Mouse (Mus musculus) midbrain, postnatal 0 days (tissue): Measurements from ENCODE around the gene Sord. TPM values are rescaled to one million over a fixed set of nuclear protein-coding genes. Genes with fewer than 3 reads are reported as not detected.

ENCODE experiments used
- ATAC-seq: fragments of 200-750 bp; cut with Nextera tagmentation; 2 replicates; pipeline ENCODE4 v1.8.0; 2017; ENCODE audit warnings: moderate number of reproducible peaks, mild to moderate bottlenecking, moderate TSS enrichment, moderate library complexity; ENCODE audit not compliant: low FRiP score
- DNase-seq: peaks from one replicate; pipeline ENCODE4 v3.0.0-alpha.2; 2015; ENCODE audit warnings: low spot score
- H3K27ac ChIP-seq: fragments of 300-500 bp; sonication (generic); 2 replicates; pipeline ENCODE4 v1.5.1; 2014; ENCODE audit warnings: low read depth, mild to moderate bottlenecking, low read length, mixed read lengths
- H3K27me3 ChIP-seq: fragments of 300-500 bp; sonication (generic); 2 replicates; pipeline ENCODE4 v1.6.1; 2014; ENCODE audit warnings: low read length, control low read depth, mixed read lengths; ENCODE audit not compliant: insufficient read depth
- H3K36me3 ChIP-seq: fragments of 300-500 bp; sonication (generic); 2 replicates; pipeline ENCODE4 v1.6.1; 2014; ENCODE audit warnings: low read length, control low read depth, mixed read lengths; ENCODE audit not compliant: insufficient read depth
- H3K4me1 ChIP-seq: fragments of 300-500 bp; sonication (generic); 2 replicates; pipeline ENCODE4 v1.6.1; 2014; ENCODE audit warnings: mild to moderate bottlenecking, control low read depth, antibody characterized with exemption, low read length, mixed read lengths; ENCODE audit not compliant: insufficient read depth
- H3K4me2 ChIP-seq: fragments of 300-500 bp; sonication (generic); 2 replicates; pipeline ENCODE4 v1.6.1; 2014; ENCODE audit warnings: low read depth, mild to moderate bottlenecking, low read length, mixed read lengths; ENCODE audit not compliant: poor library complexity, severe bottlenecking
- H3K4me3 ChIP-seq: fragments of 300-500 bp; sonication (generic); 2 replicates; pipeline ENCODE4 v1.5.1; 2014; ENCODE audit warnings: low read depth, mild to moderate bottlenecking, low read length, moderate library complexity
- H3K9ac ChIP-seq: fragments of 300-500 bp; sonication (generic); replicated peaks from 2 replicates; pipeline ENCODE4 v1.6.1; 2014; ENCODE audit warnings: mild to moderate bottlenecking, low read length, moderate library complexity, mixed read lengths; ENCODE audit not compliant: poor library complexity, severe bottlenecking
- H3K9me3 ChIP-seq: fragments of 300-500 bp; sonication (generic); 2 replicates; pipeline ENCODE4 v1.6.1; 2016; ENCODE audit warnings: low read length, control low read depth
- CTCF ChIP-seq: IDR thresholded peaks from 2 replicates; pipeline ENCODE4 v1.5.1; 2016; ENCODE audit warnings: antibody characterized with exemption, mild to moderate bottlenecking
- WGBS: fragments of 180-500 bp; shearing (Covaris S2); extraction: QIAGEN DNeasy Blood & Tissue Kit; methylation state at CpG from one replicate; pipeline ENCODE4 v1.1.7; 2014; 5-methylcytosine and 5-hydroxymethylcytosine counted together
- polyA plus RNA-seq: library from polyadenylated mRNA; unstranded; fragments of >200 nt; fragmentation: Nextera tagmentation; extraction: Ambion mirVana; gene quantifications from 2 replicates; pipeline ENCODE4 v1.2.1, GENCODE M21; 2015
- total RNA-seq: library from RNA; depleted of rRNA; stranded (reverse); fragments of >200 nt; gene quantifications from 2 replicates; pipeline ENCODE4 v1.2.3, GENCODE M21; 2014

Gene Sord
- total and polyA plus RNA-seq, 2 experiments from 2014 or later = 29.4 to 33.8 TPM

DNA sequence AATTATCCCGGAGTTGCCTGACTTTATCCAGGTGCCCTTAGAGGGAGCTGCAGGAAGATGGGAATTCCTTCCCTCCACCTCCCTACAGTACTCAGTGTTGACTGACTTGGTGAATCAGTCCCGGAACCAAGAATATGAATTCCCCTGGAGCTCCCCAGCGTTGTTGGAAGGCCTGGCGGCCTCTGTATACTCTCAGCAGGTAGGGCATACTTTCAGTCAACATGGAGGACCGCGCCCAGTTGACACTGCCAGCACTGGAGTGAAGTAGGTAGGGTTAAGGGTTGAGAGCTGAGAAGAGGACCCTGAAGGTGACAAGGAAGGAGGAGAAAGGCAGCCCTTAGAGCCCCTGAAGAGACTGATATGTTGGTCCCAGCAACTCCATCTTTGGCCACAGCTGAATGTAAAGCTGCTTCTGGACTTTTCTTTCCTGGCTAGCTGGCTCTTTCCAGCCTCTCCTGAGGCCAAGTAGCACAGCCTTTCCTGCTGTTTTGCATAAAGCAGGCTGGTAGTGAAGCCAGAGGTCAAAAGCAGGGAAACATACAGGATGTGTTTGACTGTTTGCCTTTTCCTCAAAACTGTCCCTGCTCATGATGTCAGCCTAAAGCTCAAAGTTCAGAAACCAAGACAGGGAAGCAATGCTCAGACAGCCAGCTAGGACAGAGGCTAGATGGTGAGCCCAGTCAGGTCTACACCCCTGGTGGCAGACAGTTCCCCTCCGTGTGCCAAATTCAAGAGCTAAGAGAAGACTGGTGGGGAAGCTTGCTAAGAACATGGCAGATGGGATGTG lies 32.1 kb downstream of the Sord start:
- H3K27me3 ChIP-seq = no peaks in the 10 kb centered on the region
- peaks cover 4% of the 10 kb centered on the region; the same call in 1 of the 2 replicates for H3K4me1 ChIP-seq
- TF ChIP-seq CTCF = no peak
- ATAC-seq (no peak), DNase-seq (no peak)
- WGBS = 96% methylated on average over 7 of the region's 7 CpGs
- no peak overlapping the region for H3K27ac ChIP-seq
- no peak overlapping the region for H3K4me3 ChIP-seq
- no peak overlapping the region for H3K9ac ChIP-seq
- no peaks in the 10 kb centered on the region for H3K36me3 ChIP-seq
- no peak overlapping the region for H3K4me2 ChIP-seq
- no peaks in the 10 kb centered on the region for H3K9me3 ChIP-seq

DNA sequence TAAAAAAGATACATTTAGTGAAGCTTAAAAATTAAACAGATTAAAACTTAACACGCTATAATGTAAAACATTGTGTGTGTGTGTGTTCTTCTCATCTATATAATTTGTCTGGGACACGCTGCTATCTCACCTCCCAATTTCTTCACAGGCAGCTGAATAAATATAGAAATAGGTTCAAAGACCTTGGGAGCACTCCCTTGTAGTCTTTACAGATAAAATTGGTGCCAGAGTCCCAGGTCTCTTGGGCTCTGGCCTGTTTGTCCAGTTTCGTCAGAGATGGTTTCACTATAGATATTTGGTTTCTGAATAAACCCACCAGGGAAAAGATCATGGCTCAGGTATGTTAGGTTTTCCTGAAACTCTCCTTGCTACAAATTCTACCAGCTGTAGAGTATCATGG lies 44.2 kb downstream of the Sord start:
- Histone ChIP-seq H3K9me3 (no peaks in the 10 kb centered on the region), H3K4me3 (no peak overlapping the region), H3K27me3 (no peaks in the 10 kb centered on the region), H3K27ac (no peak overlapping the region), H3K4me2 (no peak overlapping the region), H3K9ac (no peak overlapping the region), H3K36me3 (no peaks in the 10 kb centered on the region), H3K4me1 (no peaks in the 10 kb centered on the region)
- no peak for TF ChIP-seq CTCF
- ATAC-seq = no peak
- 90% methylated on average over 3 of the region's 3 CpGs for WGBS
- no peak for DNase-seq

DNA sequence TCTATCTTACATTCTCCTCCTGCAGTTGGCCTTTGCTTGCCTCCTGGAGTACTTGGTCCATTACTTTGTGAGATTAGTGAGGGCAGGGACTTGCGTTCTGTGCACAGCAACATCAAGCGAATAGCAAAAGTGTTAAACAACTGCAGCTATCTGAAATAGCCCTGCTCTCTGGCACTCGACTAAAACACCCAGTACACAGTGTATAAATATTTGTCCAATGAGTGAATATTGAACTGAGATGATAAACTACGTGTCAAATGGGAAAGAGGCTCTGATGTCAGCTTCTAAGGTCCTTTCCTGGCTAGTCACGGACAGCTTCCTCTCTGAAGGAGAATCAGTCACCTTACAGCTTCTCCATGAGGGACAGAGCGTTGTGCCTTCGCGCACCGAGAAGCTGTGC lies 49.5 kb downstream of the Sord start:
- Histone ChIP-seq H3K27ac (no peak overlapping the region), H3K4me2 (no peak overlapping the region), H3K9ac (no peak overlapping the region), H3K27me3 (no peaks in the 10 kb centered on the region), H3K9me3 (no peaks in the 10 kb centered on the region), H3K4me3 (no peak overlapping the region), H3K36me3 (no peaks in the 10 kb centered on the region), H3K4me1 (no peaks in the 10 kb centered on the region)
- ATAC-seq (no peak), DNase-seq (no peak)
- TF ChIP-seq CTCF = no peak
- WGBS = 86% methylated on average over 9 of the region's 9 CpGs

DNA sequence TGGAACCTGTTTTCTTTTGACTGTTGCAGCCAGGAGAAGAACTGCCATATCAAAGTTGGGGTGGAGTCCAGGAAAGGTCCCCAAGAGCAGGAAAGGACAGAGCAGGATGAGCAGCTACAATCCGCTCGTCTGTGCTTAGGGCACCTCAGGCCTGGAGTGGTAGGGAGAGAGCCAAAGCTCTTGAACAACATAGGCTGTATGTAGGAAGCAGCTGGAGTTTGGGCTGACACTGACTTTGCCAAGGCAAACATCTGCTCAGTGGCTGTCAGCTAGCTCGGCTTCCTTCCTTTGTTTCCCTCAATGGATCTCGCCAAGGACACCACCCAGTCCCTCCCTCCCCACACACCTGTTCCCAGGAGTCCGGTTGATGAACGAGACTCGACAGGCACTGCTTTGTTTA lies 51.6 kb downstream of the Sord start:
- no peaks in the 10 kb centered on the region for H3K9me3 ChIP-seq
- WGBS = 71% methylated on average over 7 of the region's 7 CpGs
- no peak overlapping the region for H3K9ac ChIP-seq
- no peak overlapping the region for H3K27ac ChIP-seq
- no peak overlapping the region for H3K4me3 ChIP-seq
- ATAC-seq = no peak
- H3K4me2 ChIP-seq = no peak overlapping the region
- H3K27me3 ChIP-seq = no peaks in the 10 kb centered on the region
- TF ChIP-seq CTCF = no peak
- H3K36me3 ChIP-seq = no peaks in the 10 kb centered on the region
- H3K4me1 ChIP-seq = no peaks in the 10 kb centered on the region
- DNase-seq = no peak

DNA sequence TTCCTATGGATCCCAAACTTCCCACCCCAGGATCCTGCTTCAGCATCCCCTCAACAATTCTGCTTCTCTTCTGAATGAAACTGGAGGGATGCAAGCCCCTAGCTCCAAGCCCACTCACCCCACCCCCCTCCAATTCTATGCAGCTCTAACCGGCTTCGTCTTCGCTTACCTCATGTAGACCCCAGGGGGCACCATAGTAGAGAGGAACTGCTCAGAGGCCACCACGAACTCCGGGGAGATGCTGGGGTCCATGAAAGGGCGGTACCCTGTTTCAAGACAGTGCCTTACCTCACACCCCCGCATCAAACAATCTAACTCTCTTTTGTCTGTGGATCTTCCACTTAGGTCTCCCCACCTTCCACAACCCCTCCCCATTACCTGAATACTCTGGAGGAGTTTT lies 60.4 kb downstream of the Sord start:
- peaks cover 16% of the 10 kb centered on the region for H3K4me1 ChIP-seq
- no peak overlapping the region for H3K4me3 ChIP-seq
- no peak overlapping the region for H3K4me2 ChIP-seq
- H3K27ac ChIP-seq = no peak overlapping the region
- no peaks in the 10 kb centered on the region for H3K36me3 ChIP-seq
- H3K9ac ChIP-seq = no peak overlapping the region
- peak; percentile 19; the same call in 1 of the 2 replicates for TF ChIP-seq CTCF
- peaks cover 50% of the 10 kb centered on the region for H3K27me3 ChIP-seq
- DNase-seq = no peak
- WGBS = 6% methylated on average over 7 of the region's 7 CpGs
- H3K9me3 ChIP-seq = no peaks in the 10 kb centered on the region
- no peak for ATAC-seq

DNA sequence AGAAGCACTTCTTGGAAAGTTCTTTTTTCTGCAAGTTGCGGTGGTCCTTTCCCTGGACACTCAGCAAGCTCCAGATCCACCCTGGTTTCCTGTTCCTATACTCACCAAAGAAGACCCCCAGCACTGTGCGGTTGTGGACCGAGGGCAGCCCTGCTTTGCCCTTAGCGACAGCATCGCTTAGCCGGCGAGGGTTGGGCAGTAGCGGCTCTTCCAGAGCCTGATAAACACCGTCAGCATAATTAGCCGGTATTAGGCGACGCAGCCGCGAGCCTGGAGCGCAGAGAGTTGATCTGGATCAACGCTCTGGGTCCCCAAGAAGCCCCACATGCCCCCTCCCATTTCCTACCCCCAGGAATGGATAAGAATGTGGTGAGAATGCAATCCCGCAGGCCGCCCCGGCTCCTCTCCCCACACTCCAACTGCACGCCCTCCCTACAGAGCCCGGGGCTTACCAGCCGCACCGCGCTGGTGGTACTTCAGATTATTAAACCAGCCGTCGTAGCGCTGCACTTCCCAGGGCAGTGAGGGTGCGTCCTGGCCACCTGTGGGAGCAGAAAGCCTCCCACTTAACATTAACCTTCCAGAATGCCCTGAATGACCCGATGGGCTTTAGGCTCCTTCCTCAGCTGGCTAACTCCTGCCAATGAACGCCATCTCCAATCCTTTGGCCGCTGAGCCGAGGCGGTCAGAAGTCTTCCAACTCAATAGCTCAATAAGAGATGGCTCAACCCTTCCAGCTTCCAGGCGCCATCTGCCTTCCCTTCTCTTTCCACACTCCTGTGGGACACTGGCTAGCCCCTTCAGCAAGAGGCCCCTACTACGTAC lies 62.9 kb downstream of the Sord start:
- no peak for TF ChIP-seq CTCF
- peaks cover 62% of the 10 kb centered on the region for H3K27me3 ChIP-seq
- DNase-seq (no peak), ATAC-seq (no peak)
- peak overlapping the region; percentile 48 for H3K4me2 ChIP-seq
- under 1% methylated on average over 35 of the region's 35 CpGs for WGBS
- no peaks in the 10 kb centered on the region for H3K9me3 ChIP-seq
- no peak overlapping the region for H3K27ac ChIP-seq
- H3K4me3 ChIP-seq = peak overlapping the region; percentile 20
- H3K36me3 ChIP-seq = no peaks in the 10 kb centered on the region
- H3K9ac ChIP-seq = no peak overlapping the region
- H3K4me1 ChIP-seq = peaks cover 20% of the 10 kb centered on the region
